Mouse (Mus musculus) intestine, embryonic 15.5 days (tissue): Measurements from ENCODE around the gene Zbtb32. TPM values are rescaled to one million over a fixed set of nuclear protein-coding genes. Genes with fewer than 3 reads are reported as not detected.

ENCODE experiments used
- ATAC-seq: fragments of 200-750 bp; cut with Nextera tagmentation; 2 replicates; pipeline ENCODE4 v1.8.0; 2017; ENCODE audit warnings: moderate TSS enrichment, moderate library complexity
- H3K27ac ChIP-seq: fragments of 300-500 bp; sonication (generic); 2 replicates; pipeline ENCODE4 v1.5.1; 2015; ENCODE audit warnings: mild to moderate bottlenecking, inconsistent platforms
- H3K27me3 ChIP-seq: fragments of 300-500 bp; sonication (generic); replicated peaks from 2 replicates; pipeline ENCODE4 v1.6.1; 2015; ENCODE audit warnings: inconsistent platforms
- H3K36me3 ChIP-seq: fragments of 300-500 bp; sonication (generic); 2 replicates; pipeline ENCODE4 v1.6.1; 2015; ENCODE audit warnings: inconsistent platforms
- H3K4me1 ChIP-seq: fragments of 300-500 bp; sonication (generic); replicated peaks from 2 replicates; pipeline ENCODE4 v1.6.1; 2015; ENCODE audit warnings: inconsistent platforms
- H3K4me2 ChIP-seq: fragments of 300-500 bp; sonication (generic); replicated peaks from 2 replicates; pipeline ENCODE4 v1.6.1; 2015; ENCODE audit warnings: mild to moderate bottlenecking, inconsistent platforms
- H3K4me3 ChIP-seq: fragments of 300-500 bp; sonication (generic); replicated peaks from 2 replicates; pipeline ENCODE4 v1.5.1; 2015; ENCODE audit warnings: inconsistent platforms
- H3K9ac ChIP-seq: fragments of 300-500 bp; sonication (generic); 2 replicates; pipeline ENCODE4 v1.6.1; 2015; ENCODE audit warnings: inconsistent platforms
- H3K9me3 ChIP-seq: fragments of 300-500 bp; sonication (generic); 2 replicates; pipeline ENCODE4 v1.6.1; 2016; ENCODE audit warnings: inconsistent platforms
- WGBS: fragments of 180-500 bp; shearing (Covaris S2); methylation state at CpG from one replicate; pipeline ENCODE4 v1.1.7; 2015; 5-methylcytosine and 5-hydroxymethylcytosine counted together
- polyA plus RNA-seq: library from polyadenylated mRNA; unstranded; fragments of >200 nt; fragmentation: Nextera tagmentation; extraction: Ambion mirVana; gene quantifications from 2 replicates; pipeline ENCODE4 v1.2.1, GENCODE M21; 2015

The Zbtb32 gene
- polyA plus RNA-seq, 1 experiment from 2014 or later, result 0.87 TPM

GRCm38 (mm10) chr7:30560296-30560695, 38.4 kb downstream of the Zbtb32 start:
- H3K9ac ChIP-seq, result no peak overlapping the region
- H3K4me2 ChIP-seq, result peak overlapping the region; percentile 89; the same call in 1 of the 2 replicates
- H3K27ac ChIP-seq, result no peak overlapping the region

GRCm38 (mm10) chr7:30559443-30559954, 39.2 kb downstream of the Zbtb32 start, which contains the start of gene Lin37:
Gene Lin37 (minus strand): TSS chr7:30559838.
- Histone ChIP-seq H3K27ac (peak within 1 kb of the TSS; percentile 60), H3K4me1 (peaks cover 22% of the 10 kb centered on the region; the same call in 1 of the 2 replicates), H3K27me3 (no peaks in the 10 kb centered on the region), H3K4me2 (peak within 1 kb of the TSS; percentile 89), H3K4me3 (peak within 1 kb of the TSS; percentile 53), H3K36me3 (peaks cover 16% of the 10 kb centered on the region), H3K9me3 (no peaks in the 10 kb centered on the region), H3K9ac (peak within 1 kb of the TSS; percentile 65)
- WGBS, result under 1% methylated on average over 20 of the region's 20 CpGs
- ATAC-seq, result peak; percentile 84

More at GRCm38 (mm10) chr7:30560296-30560695, 38.4 kb downstream of the Zbtb32 start:
- no peaks in the 10 kb centered on the region for H3K27me3 ChIP-seq
- H3K36me3 ChIP-seq, result peaks cover 19% of the 10 kb centered on the region
- H3K4me1 ChIP-seq, result peaks cover 23% of the 10 kb centered on the region; the same call in 1 of the 2 replicates
- ATAC-seq, result no peak
- peak overlapping the region; percentile 53; the same call in 1 of the 2 replicates for H3K4me3 ChIP-seq
- H3K9me3 ChIP-seq, result no peaks in the 10 kb centered on the region
- 75% methylated on average over 2 of the region's 2 CpGs for WGBS

GRCm38 (mm10) chr7:30558656-30559442, 39.9 kb downstream of the Zbtb32 start:
- Histone ChIP-seq H3K9me3 (no peaks in the 10 kb centered on the region), H3K27me3 (no peaks in the 10 kb centered on the region), H3K9ac (peak overlapping the region; percentile 65), H3K36me3 (peaks cover 16% of the 10 kb centered on the region), H3K4me1 (peaks cover 16% of the 10 kb centered on the region; the same call in 1 of the 2 replicates), H3K27ac (peak overlapping the region; percentile 60), H3K4me3 (peak overlapping the region; percentile 53), H3K4me2 (peak overlapping the region; percentile 89)
- WGBS, result 13% methylated on average over 12 of the region's 12 CpGs
- ATAC-seq, result peak; percentile 8; the same call in 1 of the 2 replicates

- no peak overlapping the region for H3K27ac ChIP-seq
- H3K36me3 ChIP-seq, result peaks cover 16% of the 10 kb centered on the region
- H3K4me2 ChIP-seq, result peak overlapping the region; percentile 89
- ATAC-seq, result no peak
- 87% methylated on average over 13 of the region's 13 CpGs for WGBS
- peak overlapping the region; percentile 28; the same call in 1 of the 2 replicates for H3K9ac ChIP-seq
- H3K4me3 ChIP-seq, result peak overlapping the region; percentile 53; the same call in 1 of the 2 replicates
- peaks cover 22% of the 10 kb centered on the region for H3K4me1 ChIP-seq
- no peaks in the 10 kb centered on the region for H3K9me3 ChIP-seq
- H3K27me3 ChIP-seq, result no peaks in the 10 kb centered on the region
Observed at GRCm38 (mm10) chr7:30557901-30558514, 40.7 kb downstream of the Zbtb32 start.

- H3K4me1 ChIP-seq, result peaks cover 25% of the 10 kb centered on the region
- ATAC-seq, result no peak
- no peak overlapping the region for H3K9ac ChIP-seq
- peaks cover 16% of the 10 kb centered on the region for H3K36me3 ChIP-seq
- H3K27ac ChIP-seq, result no peak overlapping the region
- H3K4me3 ChIP-seq, result no peak overlapping the region
- no peaks in the 10 kb centered on the region for H3K9me3 ChIP-seq
- H3K27me3 ChIP-seq, result no peaks in the 10 kb centered on the region
- no peak overlapping the region for H3K4me2 ChIP-seq
- WGBS, result 92% methylated on average over 18 of the region's 18 CpGs
Observed at GRCm38 (mm10) chr7:30556894-30557536, 41.7 kb downstream of the Zbtb32 start.

GRCm38 (mm10) chr7:30553810-30554584, 44.7 kb downstream of the Zbtb32 start:
- Histone ChIP-seq H3K27ac (0 out of 2 replicates have a peak overlapping the region, but pooled peaks have one; percentile 82), H3K4me2 (peak overlapping the region; percentile 91), H3K4me1 (peaks cover 23% of the 10 kb centered on the region), H3K9me3 (no peaks in the 10 kb centered on the region), H3K4me3 (peak overlapping the region; percentile 57), H3K36me3 (peaks cover 16% of the 10 kb centered on the region), H3K9ac (peak overlapping the region; percentile 62), H3K27me3 (no peaks in the 10 kb centered on the region)
- 82% methylated on average over 22 of the region's 22 CpGs for WGBS
- no peak for ATAC-seq

GRCm38 (mm10) chr7:30553021-30553589, 45.6 kb downstream of the Zbtb32 start:
- ATAC-seq, result peak; percentile 40
- Histone ChIP-seq H3K4me1 (peaks cover 15% of the 10 kb centered on the region), H3K27me3 (no peaks in the 10 kb centered on the region), H3K27ac (peak overlapping the region; percentile 82), H3K4me2 (peak overlapping the region; percentile 91), H3K9ac (peak overlapping the region; percentile 62), H3K9me3 (no peaks in the 10 kb centered on the region), H3K36me3 (peaks cover 16% of the 10 kb centered on the region), H3K4me3 (peak overlapping the region; percentile 57)
- WGBS, result under 1% methylated on average over 23 of the region's 23 CpGs

GRCm38 (mm10) chr7:30552102-30553020, 46.3 kb downstream of the Zbtb32 start, which contains the start of the genes Hspb6 and Proser3:
Gene Hspb6 (plus strand): TSS chr7:30552178.
Gene Proser3 (minus strand): TSS chr7:30552299.
- peak; percentile 97 for ATAC-seq
- Histone ChIP-seq H3K4me1 (peaks cover 12% of the 10 kb centered on the region), H3K27me3 (no peaks in the 10 kb centered on the region), H3K27ac (peak within 1 kb of the TSS; percentile 96), H3K9me3 (no peaks in the 10 kb centered on the region), H3K4me2 (peak within 1 kb of the TSS; percentile 91), H3K36me3 (peaks cover 16% of the 10 kb centered on the region), H3K4me3 (peak within 1 kb of the TSS; percentile 57), H3K9ac (peak within 1 kb of the TSS; percentile 67)
- under 1% methylated on average over 44 of the region's 44 CpGs for WGBS

GRCm38 (mm10) chr7:30551445-30552101, 47.1 kb downstream of the Zbtb32 start:
- peak overlapping the region; percentile 67 for H3K9ac ChIP-seq

GRCm38 (mm10) chr7:30550603-30551002, 48.1 kb downstream of the Zbtb32 start:
- Histone ChIP-seq H3K4me2 (0 out of 2 replicates have a peak overlapping the region, but pooled peaks have one; percentile 52), H3K27ac (no peak overlapping the region), H3K9ac (no peak overlapping the region), H3K4me1 (peaks cover 12% of the 10 kb centered on the region), H3K27me3 (no peaks in the 10 kb centered on the region), H3K36me3 (peaks cover 12% of the 10 kb centered on the region; the same call in 1 of the 2 replicates), H3K4me3 (no peak overlapping the region), H3K9me3 (no peaks in the 10 kb centered on the region)
- no peak for ATAC-seq
- WGBS, result 100% methylated on average over 1 of the region's 1 CpGs

More at GRCm38 (mm10) chr7:30551445-30552101, 47.1 kb downstream of the Zbtb32 start:
- peak; percentile 72 for ATAC-seq
- Histone ChIP-seq H3K36me3 (peaks cover 14% of the 10 kb centered on the region), H3K9me3 (no peaks in the 10 kb centered on the region), H3K4me3 (peak overlapping the region; percentile 57), H3K4me1 (peaks cover 12% of the 10 kb centered on the region), H3K27me3 (no peaks in the 10 kb centered on the region), H3K27ac (peak overlapping the region; percentile 96), H3K4me2 (peak overlapping the region; percentile 52)
- 2% methylated on average over 10 of the region's 10 CpGs for WGBS
